Mouse (Mus musculus): ENCODE measurements around the gene Kcnn1.

Gene Kcnn1

DNA sequence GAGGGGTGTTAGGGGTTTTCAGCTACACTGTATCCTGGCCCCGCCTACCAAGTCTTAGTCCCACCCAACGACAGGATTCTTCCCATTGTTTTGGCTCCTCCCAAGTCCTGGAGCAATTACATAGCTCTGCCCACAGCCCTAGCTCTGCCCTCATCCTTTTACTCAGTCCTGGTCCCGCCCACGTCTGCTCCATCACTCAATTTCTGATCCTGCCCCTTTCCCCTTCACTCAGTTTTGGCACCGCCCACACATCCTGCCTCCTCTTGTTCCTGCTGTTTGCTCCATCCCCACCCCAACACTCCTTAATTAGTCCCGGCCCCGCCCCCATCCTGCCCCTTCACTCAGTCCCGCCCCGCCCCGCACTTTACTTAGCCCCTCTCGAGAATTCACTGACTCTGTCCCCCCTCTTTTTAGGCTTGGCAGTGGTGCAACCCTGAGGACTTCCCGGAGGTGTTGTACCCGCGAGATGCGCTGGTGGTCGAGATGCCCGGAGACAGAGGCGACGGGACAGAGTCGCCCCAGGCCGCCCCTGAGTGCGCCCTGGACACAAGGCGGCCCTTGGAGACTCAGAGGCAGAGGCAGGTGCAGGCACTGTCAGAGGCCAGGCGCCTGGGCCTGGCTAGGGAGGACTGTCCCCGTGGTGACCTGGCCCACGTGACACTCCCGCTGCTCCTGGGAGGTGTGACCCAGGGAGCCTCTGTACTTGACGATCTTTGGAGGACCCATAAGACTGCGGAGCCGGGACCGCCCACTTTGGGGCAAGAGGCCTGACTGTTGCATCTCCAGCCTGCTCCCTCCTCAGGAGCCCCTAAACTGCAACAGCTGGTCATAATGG, 42.7 kb downstream of the Kcnn1 start:
- peak; percentile 62 for DNase-seq (ENCODE audit: extremely low read depth, insufficient read length, low spot score)

DNA sequence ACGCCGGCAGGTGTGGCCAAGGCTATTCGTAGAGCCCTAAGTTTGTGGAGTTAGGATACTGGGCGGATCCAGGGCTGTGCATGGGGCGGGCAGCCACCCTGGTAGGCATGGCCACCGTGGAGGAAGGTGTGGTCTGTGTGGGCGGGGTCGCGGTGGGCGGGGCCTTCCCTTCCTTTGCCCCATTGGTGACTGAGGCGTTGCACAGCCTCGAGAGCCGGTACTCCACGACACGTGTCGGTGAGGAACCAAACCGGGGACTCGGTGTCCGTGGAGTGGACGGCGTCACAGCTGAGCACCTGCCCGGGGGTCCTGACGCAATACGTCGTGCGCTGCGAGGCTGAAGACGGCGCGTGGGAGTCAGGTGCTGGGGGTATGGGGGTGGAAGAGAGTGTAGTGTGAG, 46.4 kb downstream of the Kcnn1 start:
- DNase-seq (ENCODE audit: extremely low read depth, insufficient read length, low spot score) = peak; percentile 86

DNA sequence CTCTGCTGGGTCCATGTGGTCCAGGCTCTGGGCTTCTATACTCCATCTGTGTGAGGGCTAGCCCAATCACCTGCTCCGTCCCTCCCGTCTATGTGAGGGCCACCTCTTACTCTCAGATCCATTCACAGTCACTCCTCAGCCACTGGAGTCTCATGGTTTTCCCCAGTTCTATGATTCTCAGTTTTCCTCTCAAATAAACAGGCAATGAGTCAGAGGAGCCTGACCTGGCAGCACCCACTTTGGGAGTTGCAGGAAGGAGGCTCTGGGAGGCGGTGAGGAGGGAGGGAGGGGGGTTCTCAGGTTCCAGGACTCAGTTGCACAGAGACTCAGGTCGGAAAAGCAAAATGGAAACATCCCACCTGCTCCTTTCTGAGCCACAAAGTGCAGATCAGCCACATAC, 50.2 kb downstream of the Kcnn1 start:
- DNase-seq (ENCODE audit: extremely low read depth, insufficient read length, low spot score) = peak; percentile 57

DNA sequence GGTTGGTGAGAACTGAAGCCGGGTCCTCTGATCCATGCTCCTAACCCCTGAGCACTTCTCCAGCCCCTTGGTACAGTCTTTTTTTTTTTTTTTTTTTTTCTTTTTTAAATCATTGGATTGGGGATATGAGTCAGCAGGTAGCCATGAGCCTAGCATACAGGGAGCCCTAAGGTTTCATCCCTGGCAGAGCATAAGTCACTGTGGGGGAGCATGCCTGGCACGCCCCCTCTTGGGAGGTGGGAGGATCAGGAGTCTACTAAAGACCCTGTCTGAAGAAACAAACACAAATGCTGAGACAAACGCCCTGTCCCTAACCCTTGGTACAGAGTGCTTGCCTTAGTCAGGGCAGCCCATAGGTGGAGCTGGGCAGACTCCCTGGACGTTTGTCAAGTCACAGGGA, 51.0 kb downstream of the Kcnn1 start:
- DNase-seq (ENCODE audit: extremely low read depth, insufficient read length, low spot score) = peak; percentile 69

DNA sequence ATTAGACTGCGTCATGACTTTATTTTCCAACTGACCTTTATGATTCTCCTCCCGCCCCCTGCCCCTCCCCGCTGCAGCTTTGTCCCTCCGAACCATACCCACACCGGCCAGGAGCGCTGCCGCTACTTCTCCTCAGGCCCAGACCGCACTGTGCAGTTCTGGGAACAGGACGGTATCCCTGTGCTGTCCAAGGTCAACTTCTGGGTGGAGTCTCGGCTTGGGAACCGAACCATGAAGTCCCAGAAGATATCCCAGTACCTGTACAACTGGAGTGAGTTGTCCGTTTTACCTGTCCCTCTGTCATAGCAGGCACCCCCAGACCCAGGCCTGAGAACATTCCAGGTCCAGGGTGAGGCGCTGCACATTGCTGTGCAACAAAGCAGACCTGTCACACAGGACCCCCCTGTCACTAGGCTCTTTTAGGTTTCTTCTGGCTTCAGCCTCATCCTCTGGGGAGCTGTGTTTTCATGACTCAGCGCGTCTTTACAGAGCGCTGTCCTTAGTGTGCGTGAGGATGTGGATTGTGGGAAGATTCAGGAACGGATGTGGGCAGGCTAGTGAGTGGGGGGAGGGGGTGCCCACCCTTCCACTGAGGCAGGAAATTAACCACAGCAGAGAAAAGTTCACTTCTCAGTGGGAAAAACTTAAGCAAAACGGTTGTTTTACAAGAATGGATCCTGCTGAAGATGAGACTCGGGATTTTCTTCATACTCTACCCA, 51.9 kb downstream of the Kcnn1 start:
- DNase-seq (ENCODE audit: extremely low read depth, insufficient read length, low spot score) = peak; percentile 82

DNA sequence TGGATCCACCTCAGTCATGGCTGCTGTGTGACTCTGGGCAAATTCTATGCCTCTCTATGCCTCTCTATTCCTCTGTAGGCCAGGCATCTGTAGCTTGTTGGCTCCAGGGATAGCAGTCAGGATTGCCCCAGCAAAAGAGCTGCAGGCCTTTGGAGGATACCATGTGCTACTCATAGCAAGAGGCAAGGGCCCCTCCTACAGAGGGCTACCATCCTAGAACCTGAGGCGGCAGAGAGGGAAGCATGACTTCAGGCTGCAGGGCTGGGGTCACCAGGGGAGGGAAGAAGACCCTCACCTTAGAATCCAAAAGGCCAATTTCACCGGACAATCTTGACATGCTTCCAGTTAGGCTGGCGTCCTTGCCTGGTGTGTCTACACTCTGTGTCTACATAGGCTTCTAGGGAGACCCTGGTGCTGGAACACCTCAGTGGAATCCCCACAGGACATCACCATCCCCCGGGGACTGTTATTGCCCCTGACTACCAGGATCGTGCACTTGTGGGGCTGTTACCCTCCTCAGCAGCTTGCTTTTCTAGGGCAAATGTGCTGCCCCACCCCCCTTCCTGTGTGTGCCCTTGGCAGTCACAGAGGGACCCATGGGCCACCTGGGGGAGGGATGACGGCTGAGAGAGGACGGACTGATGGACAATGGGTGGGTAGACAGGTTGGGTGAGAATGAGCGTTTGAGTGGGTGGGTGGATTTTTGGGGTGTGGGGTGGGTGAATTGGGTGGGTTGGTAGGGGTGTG, 53.9 kb downstream of the Kcnn1 start:
- no peak for DNase-seq (ENCODE audit: extremely low read depth, insufficient read length, low spot score)

DNA sequence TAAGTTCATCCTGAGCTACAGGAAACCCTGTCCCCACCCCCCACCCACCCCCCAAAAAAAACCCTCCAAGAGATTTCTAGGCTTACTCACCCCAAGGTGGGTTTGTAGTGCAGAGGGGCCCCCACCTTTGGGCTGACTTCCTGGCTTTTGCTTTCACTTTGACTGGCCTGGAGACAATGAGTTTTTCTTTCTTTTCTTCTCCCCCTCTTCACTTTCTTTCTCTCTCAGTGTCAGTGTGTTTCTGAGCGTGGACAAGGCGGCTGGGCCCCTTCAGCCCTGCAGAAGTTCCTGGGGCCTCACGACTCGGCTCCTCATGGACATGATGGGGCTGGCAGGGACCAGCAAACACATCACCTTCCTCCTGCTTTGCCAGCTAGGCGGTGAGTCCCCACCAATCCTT, 54.8 kb downstream of the Kcnn1 start, which contains the start of gene Il12rb1:
TSS of gene Il12rb1 (plus strand) at position 211 of the 400 bp plus-strand sequence.
- no peak for DNase-seq (ENCODE audit: extremely low read depth, insufficient read length, low spot score)

DNA sequence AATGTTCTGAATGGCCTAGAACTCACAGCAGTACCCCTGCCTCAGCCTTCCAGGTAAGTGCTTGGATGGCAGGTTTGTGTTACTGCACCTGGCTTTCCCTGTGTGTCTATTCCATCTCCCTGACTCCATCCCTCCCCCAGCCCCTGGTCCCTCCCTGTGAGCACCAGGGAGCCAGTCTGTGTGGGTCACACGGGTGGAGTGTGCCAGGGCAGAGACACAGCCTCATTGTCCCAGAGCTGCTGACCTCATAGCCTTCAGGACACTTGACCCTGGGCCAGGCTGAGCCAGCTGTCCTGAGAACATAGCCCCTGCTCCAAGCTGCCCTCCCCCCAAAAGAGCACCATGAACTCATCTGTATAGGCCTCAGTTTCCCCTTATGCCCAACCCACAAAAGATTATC, 55.8 kb downstream of the Kcnn1 start:
- DNase-seq (ENCODE audit: extremely low read depth, insufficient read length, low spot score) = no peak

DNA sequence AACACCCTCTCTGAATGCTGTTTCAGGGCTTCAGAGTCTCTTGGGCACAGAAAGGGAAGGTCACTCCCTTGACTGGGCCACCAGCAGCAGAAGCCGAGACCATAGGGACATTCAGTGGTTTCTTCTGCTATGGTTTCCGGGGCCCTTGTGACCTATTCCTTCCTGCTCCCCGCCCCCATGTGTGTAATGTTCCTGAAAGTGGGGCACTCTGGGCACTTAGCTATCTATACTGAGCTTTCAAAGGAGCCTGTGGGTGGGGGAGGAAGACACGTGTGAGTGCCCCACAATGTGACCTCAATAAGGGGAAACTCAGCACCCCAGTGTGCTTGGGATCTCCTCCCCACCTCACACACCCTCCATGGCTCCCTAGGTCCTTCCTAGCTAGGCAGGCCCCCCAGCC, 56.5 kb downstream of the Kcnn1 start:
- no peak for DNase-seq (ENCODE audit: extremely low read depth, insufficient read length, low spot score)

DNA sequence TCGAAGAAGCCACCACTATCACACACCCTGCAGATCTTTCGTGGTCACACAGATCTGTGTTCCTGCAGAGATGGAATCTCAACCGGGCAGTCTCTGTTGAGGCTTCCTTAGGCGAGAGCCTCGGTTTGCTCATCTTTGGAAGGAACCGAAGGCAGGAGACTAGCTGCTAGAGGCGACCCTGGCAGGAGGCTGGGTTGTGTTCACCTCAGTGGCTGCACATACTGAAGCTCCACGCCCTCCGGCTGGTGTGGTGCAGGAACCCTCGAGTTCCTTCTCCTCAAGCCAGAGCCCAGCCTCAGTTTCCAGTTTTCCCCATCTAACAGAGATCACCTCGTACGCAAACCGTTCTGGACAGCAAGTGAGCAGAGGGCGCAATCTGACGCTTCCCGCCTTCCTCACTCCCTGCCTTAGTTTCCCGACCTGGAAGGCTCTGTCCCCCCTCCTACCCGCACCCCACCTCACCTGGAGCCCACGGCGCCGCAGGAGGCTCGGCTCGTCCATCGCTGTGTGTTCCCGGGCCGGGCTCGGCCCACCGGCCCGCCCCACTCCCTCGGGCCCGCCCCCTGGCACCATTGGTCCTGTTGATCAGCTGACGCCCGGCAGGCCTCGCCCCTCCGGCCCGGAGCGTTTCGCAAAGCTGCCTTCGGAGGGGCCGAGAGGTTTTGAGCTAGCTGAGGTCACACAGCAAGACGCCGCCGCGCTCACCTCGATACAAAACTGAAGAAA, 58.4 kb downstream of the Kcnn1 start, which contains the start of gene Mast3:
TSS of gene Mast3 (minus strand) at position 574 of the 726 bp plus-strand sequence.
- peak; percentile 85 for DNase-seq (ENCODE audit: extremely low read depth, insufficient read length, low spot score)

DNA sequence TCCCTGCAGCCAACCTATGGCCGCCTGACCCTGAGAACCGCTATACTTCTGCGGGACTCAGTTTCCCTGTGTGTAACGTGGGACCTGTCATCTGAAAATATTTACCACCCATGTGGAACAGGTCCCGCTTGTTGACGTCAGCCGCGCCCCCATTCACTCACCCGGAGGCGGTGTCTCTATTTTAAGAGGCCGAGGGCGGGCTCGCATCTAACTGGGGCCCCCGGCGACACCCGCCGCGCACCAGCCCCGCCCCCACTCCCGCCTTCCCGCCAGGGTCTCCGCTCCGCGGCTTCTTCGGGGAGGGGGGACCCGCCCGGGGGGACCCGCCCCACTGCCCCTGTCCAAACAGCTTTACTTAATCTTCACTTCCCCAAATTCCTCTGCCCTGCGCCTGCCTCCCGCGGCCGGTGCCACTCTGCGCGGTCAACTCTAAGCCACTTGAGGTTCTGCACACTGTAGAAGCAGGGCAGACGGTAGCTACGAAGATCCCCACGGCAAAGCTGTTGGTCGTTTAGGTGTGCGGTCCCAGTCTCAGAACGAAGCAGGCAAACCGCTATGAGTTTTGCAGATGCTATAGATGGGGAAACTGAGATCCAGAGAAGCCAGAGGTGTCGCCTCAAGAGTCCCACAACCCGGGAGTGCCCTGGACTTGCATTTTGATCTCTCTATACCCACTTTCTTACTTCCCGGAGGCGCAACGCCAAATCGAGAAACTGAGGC, 59.1 kb downstream of the Kcnn1 start:
- DNase-seq (ENCODE audit: extremely low read depth, insufficient read length, low spot score) = no peak

DNA sequence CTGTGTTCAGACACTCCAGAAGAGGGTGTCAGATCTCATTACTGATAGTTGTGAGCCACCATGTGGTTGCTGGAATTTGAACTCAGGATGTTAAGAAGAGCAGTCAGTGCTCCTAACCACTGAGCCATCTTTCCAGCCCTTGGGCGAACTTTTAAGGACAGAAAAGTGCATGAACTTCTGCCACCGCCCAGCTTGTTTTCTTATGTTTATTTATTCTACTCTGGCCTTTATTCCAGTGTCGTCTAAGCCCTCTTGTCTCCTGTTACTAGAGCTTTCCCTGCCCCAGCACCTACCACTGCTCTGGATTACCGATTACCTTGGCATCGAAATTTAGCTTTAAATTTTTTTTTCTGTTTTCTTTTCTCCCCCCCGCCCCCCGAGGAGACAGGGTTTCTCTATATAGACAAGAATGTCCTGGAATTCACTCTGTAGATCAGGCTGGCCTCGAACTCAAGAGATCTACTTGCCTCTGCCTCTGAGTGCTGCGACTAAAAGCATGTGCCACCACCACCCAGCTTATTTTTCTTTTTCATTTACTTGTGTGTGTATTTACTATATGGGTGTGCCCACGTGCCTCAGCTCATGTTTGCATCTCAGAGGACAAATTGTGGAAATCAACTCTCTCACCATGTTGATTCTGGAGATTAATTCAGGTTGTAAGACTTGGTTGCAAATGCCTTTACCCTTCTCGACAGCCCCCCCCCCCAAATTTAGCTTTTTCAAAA, 60.1 kb downstream of the Kcnn1 start:
- DNase-seq (ENCODE audit: extremely low read depth, insufficient read length, low spot score) = no peak

DNA sequence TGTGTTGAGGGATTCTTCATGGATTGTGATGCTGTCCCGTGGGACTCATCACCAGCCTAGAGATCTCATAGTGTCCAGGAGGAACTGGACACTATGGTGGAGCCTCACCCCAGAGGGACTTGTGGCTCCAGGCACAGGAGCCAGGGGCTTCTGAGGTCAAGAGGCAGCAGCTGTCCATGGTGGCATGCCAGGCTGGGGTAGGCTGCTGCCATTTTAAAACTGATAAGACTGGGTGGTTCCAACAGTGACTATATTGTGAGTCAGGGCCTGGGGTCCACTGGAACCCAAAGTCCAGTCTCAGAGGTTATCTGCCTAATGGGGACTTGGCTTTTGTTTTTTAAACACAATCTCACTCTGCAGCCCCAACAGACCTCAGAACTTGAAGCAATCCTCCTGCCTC, 61.2 kb downstream of the Kcnn1 start:
- DNase-seq (ENCODE audit: extremely low read depth, insufficient read length, low spot score) = no peak

DNA sequence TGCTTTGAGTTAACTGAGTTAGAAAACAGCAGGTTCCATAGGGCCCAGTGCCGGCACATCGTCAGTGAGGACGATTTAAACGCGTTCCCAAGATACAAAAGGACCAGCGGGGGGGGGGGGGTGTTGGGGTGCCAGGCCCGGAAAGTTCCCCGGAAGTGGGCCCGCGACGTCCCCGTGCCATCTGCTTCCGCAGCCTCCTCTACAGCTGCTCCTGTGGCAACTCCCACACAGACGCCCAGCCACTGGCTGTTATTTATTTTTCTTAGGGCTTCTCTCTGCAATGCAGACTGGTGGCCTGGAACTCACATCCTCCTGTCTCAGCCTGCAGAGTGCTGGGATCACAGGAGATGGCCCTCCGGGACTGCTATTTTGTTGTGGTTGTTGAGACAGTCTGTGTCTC, 61.9 kb downstream of the Kcnn1 start:
- no peak for DNase-seq (ENCODE audit: extremely low read depth, insufficient read length, low spot score)

DNA sequence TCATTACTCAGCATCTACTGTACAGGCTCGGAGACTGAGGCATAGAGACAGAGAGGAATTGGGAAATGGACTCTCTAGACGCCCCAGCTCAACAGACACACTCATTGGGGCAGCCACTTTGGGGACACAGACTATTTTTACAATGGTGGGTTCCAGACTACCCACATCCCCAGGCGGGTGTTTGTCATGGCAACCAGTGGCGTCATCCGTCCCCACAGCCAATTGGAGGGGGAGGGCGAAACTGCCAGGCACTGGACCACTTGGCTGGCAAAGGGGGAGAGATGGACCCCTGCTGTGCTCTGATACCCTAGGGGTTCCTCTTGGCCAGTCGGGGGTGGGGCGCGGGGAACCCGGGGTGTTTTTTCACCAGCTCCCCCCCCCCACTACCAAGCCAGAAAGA, 62.4 kb downstream of the Kcnn1 start:
- DNase-seq (ENCODE audit: extremely low read depth, insufficient read length, low spot score) = no peak

DNA sequence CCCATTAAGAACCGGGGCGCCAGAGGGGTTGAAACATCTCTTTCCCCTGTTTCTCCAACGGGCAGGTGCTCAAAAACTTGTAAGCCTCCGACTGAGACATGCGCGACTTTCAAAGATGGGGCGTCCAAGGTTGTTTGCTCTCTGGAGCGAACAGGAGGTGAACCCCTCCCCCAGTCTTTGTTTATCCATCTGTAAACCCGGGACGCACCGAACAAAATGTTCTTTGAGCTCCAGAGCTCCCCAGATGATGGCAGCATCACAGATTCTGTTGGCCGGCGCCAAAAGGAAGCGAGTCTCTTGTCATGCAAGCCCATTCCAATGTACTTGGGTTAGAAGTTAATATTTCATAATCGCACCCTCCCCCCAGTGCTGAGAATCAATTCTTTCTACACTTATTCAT, 64.8 kb downstream of the Kcnn1 start:
- no peak for DNase-seq (ENCODE audit: extremely low read depth, insufficient read length, low spot score)

DNA sequence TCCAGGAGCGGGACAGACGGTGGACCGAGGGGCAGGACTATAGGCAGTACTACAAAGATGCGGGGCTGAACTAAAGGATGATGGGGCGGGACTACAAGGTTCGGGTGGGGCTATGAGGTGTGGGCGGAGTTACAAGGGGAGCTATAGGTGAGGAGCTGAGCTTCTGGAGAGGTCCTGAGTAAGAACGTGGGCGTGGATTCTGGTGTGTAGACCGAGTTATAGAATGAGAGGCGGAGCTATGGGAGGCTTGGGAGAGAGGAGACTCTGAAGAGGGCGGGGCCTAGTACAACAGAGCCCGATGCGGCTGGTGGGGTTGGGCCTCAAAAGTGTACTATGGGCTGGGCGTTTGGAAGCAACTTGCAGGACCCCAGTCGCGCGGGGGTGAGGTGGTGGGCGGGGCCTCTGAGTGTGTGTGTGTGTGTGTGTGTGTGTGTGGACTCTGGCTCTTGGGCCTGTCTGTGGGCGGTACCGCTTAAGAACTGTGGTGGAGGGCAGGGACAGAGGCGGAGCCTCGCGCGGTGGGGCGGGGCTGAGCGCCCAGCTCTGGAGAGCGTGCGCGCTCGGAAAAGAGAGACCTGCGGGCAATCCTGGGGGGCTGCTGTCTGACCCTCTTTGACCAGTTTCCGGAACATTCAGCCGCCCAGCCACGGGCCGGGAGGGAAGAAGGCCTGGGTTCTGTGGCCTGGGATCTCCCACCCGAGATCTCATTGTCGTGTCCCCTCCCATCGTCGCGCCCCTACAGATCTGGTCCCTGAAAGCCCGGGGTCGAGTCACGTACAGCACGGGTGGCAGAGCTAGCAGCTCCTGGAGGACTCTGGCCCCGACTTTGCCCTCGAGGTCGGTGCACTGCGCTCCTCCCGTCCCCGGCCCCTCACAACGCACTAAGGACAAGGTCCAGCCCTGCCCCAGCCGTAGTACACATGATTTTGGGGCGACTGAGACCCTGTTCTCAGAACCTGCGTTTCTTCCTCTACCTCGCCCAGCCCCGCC, 65.7 kb downstream of the Kcnn1 start:
- DNase-seq (ENCODE audit: extremely low read depth, insufficient read length, low spot score) = peak; percentile 96

DNA sequence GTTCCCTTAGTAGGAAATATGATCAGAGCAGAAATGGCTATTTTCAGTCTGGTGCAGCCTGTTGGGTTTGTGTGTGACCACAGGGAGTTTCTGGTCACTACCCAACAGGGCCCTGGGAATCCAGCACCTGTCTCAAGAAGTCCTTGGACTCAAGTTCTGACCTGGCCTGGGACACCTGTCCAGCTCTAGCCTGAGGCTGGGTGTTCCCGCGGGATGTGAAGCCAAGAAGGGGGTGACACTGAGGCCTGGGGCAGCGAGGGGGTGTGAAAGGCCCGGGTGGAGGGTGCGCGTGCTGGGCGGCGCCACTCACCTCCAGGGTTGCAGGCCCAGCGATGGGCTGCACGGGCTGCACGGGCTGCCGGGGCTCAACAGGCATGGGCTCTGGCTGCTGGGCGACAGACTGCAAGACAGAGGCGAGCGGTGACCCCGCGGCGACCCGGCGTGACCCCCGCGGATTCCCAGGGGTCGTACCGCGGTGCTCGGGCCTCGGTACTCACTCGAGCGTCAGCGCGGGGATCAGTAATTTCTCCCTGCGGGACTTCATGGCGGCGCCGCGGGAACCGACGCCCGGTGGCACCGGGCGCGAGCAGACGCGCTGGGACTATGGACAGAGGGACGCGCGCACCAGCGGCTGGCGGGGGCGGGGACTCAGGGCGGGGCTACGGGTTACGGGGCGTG, 66.5 kb downstream of the Kcnn1 start:
- DNase-seq (ENCODE audit: extremely low read depth, insufficient read length, low spot score) = no peak

All from 3134 (cell line).